Mouse (Mus musculus): ENCODE data around the gene Mtif3. TPM values are rescaled to one million over a fixed set of nuclear protein-coding genes. Genes with fewer than 3 reads are reported as not detected.

Mtif3 gene
- polyA plus RNA-seq, 1 experiment, result 23.7 TPM

DNA sequence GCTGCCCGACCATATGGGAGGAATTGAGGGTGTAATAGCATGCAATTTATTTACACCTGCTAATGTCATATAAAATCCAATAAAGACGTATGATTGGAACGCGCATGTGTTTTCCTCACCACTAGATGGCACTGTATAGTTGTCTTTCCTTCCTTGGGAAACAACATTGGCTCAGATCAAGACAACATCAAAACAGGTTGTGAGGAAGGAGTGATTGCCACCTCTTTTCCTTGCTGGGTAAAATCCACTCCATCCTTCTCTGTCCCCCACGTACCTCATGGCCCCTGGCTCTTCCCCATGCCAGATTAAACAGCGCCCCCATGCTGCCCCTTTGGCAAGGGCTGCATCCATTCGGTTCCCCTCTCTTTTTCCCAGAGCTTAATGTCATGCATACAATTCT lies 23.4 kb downstream of the Mtif3 start:
- Histone ChIP-seq H3K79me2 (ENCODE audit: control insufficient read depth, insufficient read depth) (no peaks in the 10 kb centered on the region), H3K4me3 (no peak overlapping the region), H3K36me3 (ENCODE audit: control insufficient read depth, insufficient read depth) (no peaks in the 10 kb centered on the region), H3ac (ENCODE audit: control insufficient read depth, insufficient read length) (no peak overlapping the region), H3K27me3 (ENCODE audit: control insufficient read depth, insufficient read depth, insufficient read length) (no peaks in the 10 kb centered on the region), H3K4me2 (ENCODE audit: low read depth) (no peak overlapping the region)
- no peak for TF ChIP-seq MAX (IDR thresholded peaks at IDR 0.05; ENCODE audit: low read depth)
- TF ChIP-seq USF1 (IDR thresholded peaks at IDR 0.05; ENCODE audit: low read depth), result no peak
- TF ChIP-seq CEBPB (IDR thresholded peaks at IDR 0.05; ENCODE audit: insufficient read depth, poor library complexity, severe bottlenecking), result no peak
- no peak for TF ChIP-seq POLR2A (IDR thresholded peaks at IDR 0.05; ENCODE audit: insufficient read length, low read depth)
- TF ChIP-seq MYOG (IDR thresholded peaks at IDR 0.05; ENCODE audit: control insufficient read depth in 1 of 3, insufficient read depth in 1 of 3, insufficient read length in 2 of 3, low read depth in 2 of 3), result no peak
- no peak for TF ChIP-seq MYOD1 (IDR thresholded peaks at IDR 0.05; ENCODE audit: control insufficient read depth in 1 of 3, insufficient read length in 2 of 3, low read depth in 2 of 3)

DNA sequence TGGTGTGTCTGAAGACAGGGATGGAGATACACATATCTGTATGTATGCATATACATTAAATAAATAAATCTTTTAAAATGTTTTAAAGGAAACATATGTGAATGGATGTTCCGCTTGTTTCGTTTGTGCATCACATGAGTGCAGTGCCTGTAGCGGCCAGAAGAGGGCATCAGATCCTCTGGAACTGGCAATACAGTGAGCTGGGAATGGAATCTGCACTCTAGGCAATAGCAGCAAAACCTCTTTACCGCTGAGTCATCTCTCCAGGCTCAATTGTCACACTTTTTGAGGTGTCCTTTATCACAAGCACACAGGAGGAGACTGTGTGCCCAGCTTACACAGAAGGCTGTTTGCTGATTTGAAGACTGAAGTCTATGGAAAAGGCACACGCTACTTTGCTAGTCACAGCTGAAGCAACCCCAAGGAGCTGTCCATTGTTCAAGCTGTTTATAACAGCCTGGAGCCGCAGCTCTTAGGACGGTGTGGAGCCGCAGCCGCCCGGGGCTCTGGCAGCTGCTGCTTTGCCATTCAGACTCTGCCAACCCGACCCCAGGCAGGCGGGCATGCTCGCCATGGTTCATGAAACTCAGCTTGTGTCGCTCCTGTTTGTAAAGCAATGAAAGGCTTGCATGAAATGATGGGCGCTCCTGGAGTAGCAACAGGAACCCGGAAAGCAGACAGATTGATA lies 24.3 kb downstream of the Mtif3 start:
- H3K27me3 ChIP-seq (ENCODE audit: control insufficient read depth, insufficient read depth, insufficient read length), result no peaks in the 10 kb centered on the region
- no peak overlapping the region for H3ac ChIP-seq (ENCODE audit: control insufficient read depth, insufficient read length)
- no peak for TF ChIP-seq USF1 (IDR thresholded peaks at IDR 0.05; ENCODE audit: low read depth)
- TF ChIP-seq POLR2AphosphoS2 (IDR thresholded peaks at IDR 0.05; ENCODE audit: insufficient read length, low read depth), result no peak
- TF ChIP-seq CEBPB (IDR thresholded peaks at IDR 0.05; ENCODE audit: insufficient read depth, poor library complexity, severe bottlenecking), result no peak
- TF ChIP-seq MYOG (IDR thresholded peaks at IDR 0.05; ENCODE audit: control insufficient read depth in 1 of 3, insufficient read depth in 1 of 3, insufficient read length in 2 of 3, low read depth in 2 of 3), result no peak
- TF ChIP-seq REST (IDR thresholded peaks at IDR 0.05; ENCODE audit: insufficient read depth, insufficient read length), result no peak
- no peak for TF ChIP-seq SRF (IDR thresholded peaks at IDR 0.05; ENCODE audit: control insufficient read depth, insufficient read length, low read depth)
- no peak for TF ChIP-seq E2F4 (IDR thresholded peaks at IDR 0.05; ENCODE audit: insufficient read depth)
- no peak for TF ChIP-seq MYOD1 (IDR thresholded peaks at IDR 0.05; ENCODE audit: control insufficient read depth in 1 of 3, insufficient read length in 2 of 3, low read depth in 2 of 3)
- no peak for TF ChIP-seq MAX (IDR thresholded peaks at IDR 0.05; ENCODE audit: low read depth)
- no peak for TF ChIP-seq TCF3 (IDR thresholded peaks at IDR 0.05; ENCODE audit: insufficient read length, low read depth)
- no peak for TF ChIP-seq POLR2A (IDR thresholded peaks at IDR 0.05; ENCODE audit: insufficient read length, low read depth)
- TF ChIP-seq TCF12 (IDR thresholded peaks at IDR 0.05; ENCODE audit: insufficient read depth, poor library complexity, severe bottlenecking), result no peak
- no peaks in the 10 kb centered on the region for H3K36me3 ChIP-seq (ENCODE audit: control insufficient read depth, insufficient read depth)
- no peak overlapping the region for H3K4me2 ChIP-seq (ENCODE audit: low read depth)
- no peak overlapping the region for H3K4me3 ChIP-seq
- no peaks in the 10 kb centered on the region for H3K79me2 ChIP-seq (ENCODE audit: control insufficient read depth, insufficient read depth)

GRCm38 (mm10) chr5:146937541-146938503 lies 25.8 kb downstream of the Mtif3 start:
- Histone ChIP-seq H3K79me2 (ENCODE audit: control insufficient read depth, insufficient read depth) (no peaks in the 10 kb centered on the region), H3K4me3 (no peak overlapping the region), H3ac (ENCODE audit: control insufficient read depth, insufficient read length) (no peak overlapping the region), H3K4me2 (ENCODE audit: low read depth) (no peak overlapping the region), H3K27me3 (ENCODE audit: control insufficient read depth, insufficient read depth, insufficient read length) (no peaks in the 10 kb centered on the region), H3K36me3 (ENCODE audit: control insufficient read depth, insufficient read depth) (no peaks in the 10 kb centered on the region)
- TF ChIP-seq MYOD1 (IDR thresholded peaks at IDR 0.05; ENCODE audit: control insufficient read depth in 1 of 3, insufficient read length in 2 of 3, low read depth in 2 of 3) (no peak), CEBPB (IDR thresholded peaks at IDR 0.05; ENCODE audit: insufficient read depth, poor library complexity, severe bottlenecking) (no peak), TCF12 (IDR thresholded peaks at IDR 0.05; ENCODE audit: insufficient read depth, poor library complexity, severe bottlenecking) (no peak), MAX (IDR thresholded peaks at IDR 0.05; ENCODE audit: low read depth) (no peak), REST (IDR thresholded peaks at IDR 0.05; ENCODE audit: insufficient read depth, insufficient read length) (no peak), POLR2A (IDR thresholded peaks at IDR 0.05; ENCODE audit: insufficient read length, low read depth) (no peak), E2F4 (IDR thresholded peaks at IDR 0.05; ENCODE audit: insufficient read depth) (no peak), SRF (IDR thresholded peaks at IDR 0.05; ENCODE audit: control insufficient read depth, insufficient read length, low read depth) (no peak), MYOG (IDR thresholded peaks at IDR 0.05; ENCODE audit: control insufficient read depth in 1 of 3, insufficient read depth in 1 of 3, insufficient read length in 2 of 3, low read depth in 2 of 3) (no peak), POLR2AphosphoS2 (IDR thresholded peaks at IDR 0.05; ENCODE audit: insufficient read length, low read depth) (no peak), USF1 (IDR thresholded peaks at IDR 0.05; ENCODE audit: low read depth) (no peak), TCF3 (IDR thresholded peaks at IDR 0.05; ENCODE audit: insufficient read length, low read depth) (no peak)

GRCm38 (mm10) chr5:146933466-146933865 lies 30.1 kb downstream of the Mtif3 start:
- Histone ChIP-seq H3K36me3 (ENCODE audit: control insufficient read depth, insufficient read depth) (no peaks in the 10 kb centered on the region), H3K4me3 (no peak overlapping the region), H3K27me3 (ENCODE audit: control insufficient read depth, insufficient read depth, insufficient read length) (peaks cover 4% of the 10 kb centered on the region), H3ac (ENCODE audit: control insufficient read depth, insufficient read length) (no peak overlapping the region), H3K79me2 (ENCODE audit: control insufficient read depth, insufficient read depth) (no peaks in the 10 kb centered on the region), H3K4me2 (ENCODE audit: low read depth) (no peak overlapping the region)
- TF ChIP-seq USF1 (IDR thresholded peaks at IDR 0.05; ENCODE audit: low read depth) (no peak), TCF12 (IDR thresholded peaks at IDR 0.05; ENCODE audit: insufficient read depth, poor library complexity, severe bottlenecking) (no peak), MYOD1 (IDR thresholded peaks at IDR 0.05; ENCODE audit: control insufficient read depth in 1 of 3, insufficient read length in 2 of 3, low read depth in 2 of 3) (no peak), E2F4 (IDR thresholded peaks at IDR 0.05; ENCODE audit: insufficient read depth) (no peak), TCF3 (IDR thresholded peaks at IDR 0.05; ENCODE audit: insufficient read length, low read depth) (no peak), CEBPB (IDR thresholded peaks at IDR 0.05; ENCODE audit: insufficient read depth, poor library complexity, severe bottlenecking) (no peak), POLR2AphosphoS2 (IDR thresholded peaks at IDR 0.05; ENCODE audit: insufficient read length, low read depth) (no peak), SRF (IDR thresholded peaks at IDR 0.05; ENCODE audit: control insufficient read depth, insufficient read length, low read depth) (no peak), MYOG (IDR thresholded peaks at IDR 0.05; ENCODE audit: control insufficient read depth in 1 of 3, insufficient read depth in 1 of 3, insufficient read length in 2 of 3, low read depth in 2 of 3) (no peak), MAX (IDR thresholded peaks at IDR 0.05; ENCODE audit: low read depth) (no peak), POLR2A (IDR thresholded peaks at IDR 0.05; ENCODE audit: insufficient read length, low read depth) (no peak), REST (IDR thresholded peaks at IDR 0.05; ENCODE audit: insufficient read depth, insufficient read length) (no peak)

Measured in myocyte (in vitro differentiated cells).